Mouse (Mus musculus) kidney, postnatal 0 days (tissue): Measurements from ENCODE around the gene Efna1. TPM values are rescaled to one million over a fixed set of nuclear protein-coding genes. Genes with fewer than 3 reads are reported as not detected.

Source experiments
- ATAC-seq: fragments of 200-750 bp; cut with Nextera tagmentation; replicated peaks from 2 replicates; pipeline ENCODE4 v1.8.0; 2017; ENCODE audit warnings: low read depth, moderate number of reproducible peaks, moderate TSS enrichment, moderate library complexity; ENCODE audit not compliant: low FRiP score
- DNase-seq: peaks from one replicate; pipeline ENCODE4 v3.0.0-alpha.2; 2016; ENCODE audit warnings: low spot score
- H3K27ac ChIP-seq: fragments of 300-500 bp; sonication (generic); 2 replicates; pipeline ENCODE4 v1.5.1; 2014; ENCODE audit warnings: mild to moderate bottlenecking
- H3K27me3 ChIP-seq: fragments of 300-500 bp; sonication (generic); 2 replicates; pipeline ENCODE4 v1.6.1; 2014; ENCODE audit warnings: low read length, mixed read lengths; ENCODE audit not compliant: insufficient read depth
- H3K36me3 ChIP-seq: fragments of 300-500 bp; sonication (generic); 2 replicates; pipeline ENCODE4 v1.6.1; 2014; ENCODE audit warnings: low read length, mixed read lengths; ENCODE audit not compliant: insufficient read depth
- H3K4me1 ChIP-seq: fragments of 300-500 bp; sonication (generic); replicated peaks from 2 replicates; pipeline ENCODE4 v1.6.1; 2014; ENCODE audit warnings: antibody characterized with exemption, low read length, mixed read lengths; ENCODE audit not compliant: insufficient read depth
- H3K4me2 ChIP-seq: fragments of 300-500 bp; sonication (generic); 2 replicates; pipeline ENCODE4 v1.6.1; 2014; ENCODE audit warnings: mild to moderate bottlenecking, low read length, moderate library complexity, mixed read lengths
- H3K4me3 ChIP-seq: fragments of 300-500 bp; sonication (generic); replicated peaks from 2 replicates; pipeline ENCODE4 v1.5.1; 2014; ENCODE audit warnings: low read depth, low read length
- H3K9ac ChIP-seq: fragments of 300-500 bp; sonication (generic); 2 replicates; pipeline ENCODE4 v1.6.1; 2014; ENCODE audit warnings: low read depth, low read length
- H3K9me3 ChIP-seq: fragments of 300-500 bp; sonication (generic); replicated peaks from 2 replicates; pipeline ENCODE4 v1.6.1; 2016; ENCODE audit warnings: low read length, inconsistent platforms, mixed read lengths
- CTCF ChIP-seq: IDR thresholded peaks from 2 replicates; pipeline ENCODE4 v1.5.1; 2016; ENCODE audit warnings: antibody characterized with exemption, low read depth, mild to moderate bottlenecking, moderate library complexity
- whole genome bisulfite sequencing: fragments of 180-500 bp; shearing (Covaris S2); extraction: QIAGEN DNeasy Blood & Tissue Kit; methylation state at CpG from one replicate; pipeline ENCODE4 v1.1.7; 2014; 5-methylcytosine and 5-hydroxymethylcytosine counted together
- polyA plus RNA-seq: library from polyadenylated mRNA; unstranded; fragments of >200 nt; fragmentation: Nextera tagmentation; extraction: Ambion mirVana; gene quantifications from 2 replicates; pipeline ENCODE4 v1.2.1, GENCODE M21; 2015

Efna1 gene
- polyA plus RNA-seq, 1 experiment from 2014 or later: 79.5 TPM

GRCm38 (mm10) chr3:89284261-89284660 is 3.3 kb upstream of the Efna1 start:
- 66% methylated on average over 3 of the region's 3 CpGs for WGBS
- Histone ChIP-seq H3K9ac (no peak overlapping the region), H3K9me3 (no peaks in the 10 kb centered on the region), H3K4me1 (peaks cover 21% of the 10 kb centered on the region), H3K36me3 (no peaks in the 10 kb centered on the region), H3K27me3 (no peaks in the 10 kb centered on the region), H3K4me2 (no peak overlapping the region), H3K4me3 (no peak overlapping the region), H3K27ac (no peak overlapping the region)
- TF ChIP-seq CTCF: no peak
- no peak for DNase-seq
- no peak for ATAC-seq

DNA sequence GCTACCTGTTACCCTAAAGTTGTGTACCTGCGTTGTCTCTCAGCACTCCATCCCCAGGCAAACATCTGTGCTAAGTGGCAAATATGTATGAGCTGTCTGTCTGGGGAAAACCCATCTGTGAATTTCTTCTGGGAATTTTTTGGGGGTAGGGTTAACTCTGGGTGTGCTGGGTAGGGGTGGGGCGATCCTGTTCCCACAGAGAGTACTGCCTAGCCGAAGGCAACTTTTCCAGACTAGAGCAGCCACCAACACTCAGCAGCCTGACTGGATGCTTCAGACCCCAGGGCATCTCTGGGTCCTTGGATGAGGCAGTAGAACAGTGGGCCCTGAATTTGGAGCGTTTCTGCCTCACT is 1.3 kb upstream of the Efna1 start:
- no peak; the same call in 1 of the 2 replicates for TF ChIP-seq CTCF
- H3K36me3 ChIP-seq: no peaks in the 10 kb centered on the region
- WGBS: 17% methylated on average over 4 of the region's 4 CpGs
- peaks cover 16% of the 10 kb centered on the region; the same call in 1 of the 2 replicates for H3K4me1 ChIP-seq
- H3K9me3 ChIP-seq: no peaks in the 10 kb centered on the region
- H3K4me3 ChIP-seq: no peak overlapping the region
- H3K27me3 ChIP-seq: no peaks in the 10 kb centered on the region
- no peak overlapping the region for H3K9ac ChIP-seq
- ATAC-seq (no peak), DNase-seq (no peak)
- H3K4me2 ChIP-seq: no peak overlapping the region
- H3K27ac ChIP-seq: no peak overlapping the region

DNA sequence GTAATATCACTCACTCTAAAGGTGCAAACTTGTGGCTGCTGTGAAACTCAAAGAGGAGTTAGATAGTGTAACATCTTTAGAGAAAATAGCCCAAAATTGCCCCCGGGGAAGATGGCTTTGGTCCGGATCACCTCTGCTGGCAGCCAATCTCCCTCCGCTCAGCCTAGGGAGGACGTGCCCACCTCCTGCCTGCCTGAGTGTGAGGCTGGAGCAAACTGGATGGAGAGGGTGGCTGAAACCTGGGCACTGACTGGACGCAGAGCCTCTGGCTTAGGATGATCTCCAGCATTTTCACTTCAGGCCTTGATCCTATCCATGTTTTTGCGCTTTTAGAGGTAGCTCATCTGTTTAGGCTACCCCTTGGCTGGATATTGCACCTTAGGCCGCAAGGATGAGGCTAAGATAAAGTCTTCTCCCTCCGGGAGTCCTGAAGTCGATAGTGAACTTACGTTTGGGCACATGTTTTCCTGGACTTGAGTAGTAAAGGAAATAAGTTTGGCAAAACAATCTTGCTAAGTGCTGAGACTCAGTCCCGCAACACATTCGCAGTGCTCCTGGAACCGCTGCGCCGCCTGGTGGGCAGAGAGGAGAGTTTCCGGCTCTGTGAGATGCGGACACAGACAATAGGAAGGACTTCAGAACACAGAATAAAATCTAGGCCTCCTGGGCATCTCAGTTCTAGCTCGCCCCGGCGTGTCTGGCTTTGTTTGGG is 793 bp upstream of the Efna1 start:
- ATAC-seq (no peak), DNase-seq (peak; percentile 89)
- Histone ChIP-seq H3K27me3 (no peaks in the 10 kb centered on the region), H3K4me3 (no peak overlapping the region), H3K9me3 (no peaks in the 10 kb centered on the region), H3K4me1 (peaks cover 16% of the 10 kb centered on the region; the same call in 1 of the 2 replicates), H3K36me3 (no peaks in the 10 kb centered on the region), H3K27ac (peak overlapping the region; percentile 96), H3K9ac (peak overlapping the region; percentile 77; the same call in 1 of the 2 replicates), H3K4me2 (peak overlapping the region; percentile 85)
- TF ChIP-seq CTCF: peak; percentile 97
- WGBS: 13% methylated on average over 20 of the region's 20 CpGs

- under 1% methylated on average over 29 of the region's 29 CpGs for WGBS
- ATAC-seq: peak; percentile 2; the same call in 1 of the 2 replicates
- no peak; the same call in 1 of the 2 replicates for TF ChIP-seq CTCF
- peaks cover 10% of the 10 kb centered on the region for H3K36me3 ChIP-seq
- peak overlapping the region; percentile 85 for H3K4me2 ChIP-seq
- H3K9ac ChIP-seq: peak overlapping the region; percentile 77
- H3K4me3 ChIP-seq: peak overlapping the region; percentile 70
- peak overlapping the region; percentile 96 for H3K27ac ChIP-seq
- peak; percentile 47 for DNase-seq
- H3K4me1 ChIP-seq: peaks cover 16% of the 10 kb centered on the region
- no peaks in the 10 kb centered on the region for H3K27me3 ChIP-seq
- no peaks in the 10 kb centered on the region for H3K9me3 ChIP-seq
Measured at GRCm38 (mm10) chr3:89280050-89280605, 814 bp downstream of the Efna1 start.

GRCm38 (mm10) chr3:89279153-89279890 is 1.6 kb downstream of the Efna1 start:
- ATAC-seq (peak; percentile 79), DNase-seq (peak; percentile 95)
- WGBS: under 1% methylated on average over 35 of the region's 35 CpGs
- Histone ChIP-seq H3K9ac (peak overlapping the region; percentile 77), H3K27me3 (no peaks in the 10 kb centered on the region), H3K4me1 (peaks cover 16% of the 10 kb centered on the region), H3K4me2 (peak overlapping the region; percentile 85), H3K9me3 (no peaks in the 10 kb centered on the region), H3K36me3 (peaks cover 12% of the 10 kb centered on the region), H3K4me3 (peak overlapping the region; percentile 70), H3K27ac (peak overlapping the region; percentile 96)
- no peak for TF ChIP-seq CTCF

DNA sequence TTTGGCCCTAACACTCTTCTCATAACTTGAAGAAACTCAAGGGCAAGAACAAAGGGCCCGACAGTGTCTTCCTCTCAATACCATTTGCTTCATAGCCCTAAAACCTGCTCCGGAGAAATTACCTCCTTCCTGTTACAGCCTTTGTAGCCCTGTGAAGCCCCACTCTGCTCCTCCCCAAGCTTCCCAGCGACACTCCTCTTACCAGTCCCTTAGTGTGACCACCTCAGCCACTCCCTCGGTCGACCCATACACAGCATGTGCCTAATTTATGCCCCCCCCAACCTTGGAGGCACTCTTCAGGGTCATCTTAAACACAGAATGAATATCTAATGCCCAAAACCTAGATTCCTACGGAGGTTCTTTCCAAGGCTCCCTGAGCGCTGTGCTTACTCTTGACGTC is 2.3 kb downstream of the Efna1 start:
- ATAC-seq (no peak), DNase-seq (peak; percentile 24)
- peak overlapping the region; percentile 96 for H3K27ac ChIP-seq
- peak overlapping the region; percentile 85 for H3K4me2 ChIP-seq
- no peaks in the 10 kb centered on the region for H3K27me3 ChIP-seq
- H3K9me3 ChIP-seq: no peaks in the 10 kb centered on the region
- H3K36me3 ChIP-seq: peaks cover 12% of the 10 kb centered on the region
- H3K9ac ChIP-seq: peak overlapping the region; percentile 77
- H3K4me1 ChIP-seq: peaks cover 16% of the 10 kb centered on the region
- WGBS: 12% methylated on average over 8 of the region's 8 CpGs
- no peak for TF ChIP-seq CTCF
- peak overlapping the region; percentile 70 for H3K4me3 ChIP-seq
